Mouse (Mus musculus): ENCODE measurements around the gene Tenm2.

GRCm38 (mm10) chr11:36887490-36887889 lies 348.3 kb downstream of the Tenm2 start:
- TF ChIP-seq GATA1 (IDR thresholded peaks at IDR 0.05; ENCODE audit: borderline replicate concordance, low read length) (no peak), FLI1 (IDR thresholded peaks at IDR 0.05; ENCODE audit: low read length) (no peak)
